Mouse (Mus musculus) intestine, embryonic 14.5 days (tissue): ENCODE measurements around the gene Otogl. TPM values are rescaled to one million over a fixed set of nuclear protein-coding genes. Genes with fewer than 3 reads are reported as not detected.
"Not testable (repeated sequence)": the region's sequence is repeated elsewhere in the genome, so short reads cannot be mapped to it uniquely, and the experiment has no call there.

Source experiments
- ATAC-seq: fragments of 200-750 bp; cut with Nextera tagmentation; replicated peaks from 2 replicates; pipeline ENCODE4 v1.8.0; 2017; ENCODE audit warnings: low read depth, moderate number of reproducible peaks, moderate TSS enrichment, moderate library complexity; ENCODE audit not compliant: low FRiP score, low TSS enrichment
- DNase-seq: peaks from one replicate; pipeline ENCODE4 v3.0.0-alpha.2; 2018; ENCODE audit warnings: low spot score
- H3K27ac ChIP-seq: fragments of 300-500 bp; sonication (generic); 2 replicates; pipeline ENCODE4 v1.5.1; 2014; ENCODE audit warnings: low read depth, mild to moderate bottlenecking, control low read depth
- H3K27me3 ChIP-seq: fragments of 300-500 bp; sonication (generic); replicated peaks from 2 replicates; pipeline ENCODE4 v1.6.1; 2014; ENCODE audit warnings: low read length, control low read depth; ENCODE audit not compliant: control insufficient read depth, insufficient read depth
- H3K36me3 ChIP-seq: fragments of 300-500 bp; sonication (generic); 2 replicates; pipeline ENCODE4 v1.6.1; 2014; ENCODE audit warnings: low read length, control low read depth; ENCODE audit not compliant: control insufficient read depth, insufficient read depth
- H3K4me1 ChIP-seq: fragments of 300-500 bp; sonication (generic); replicated peaks from 2 replicates; pipeline ENCODE4 v1.6.1; 2014; ENCODE audit warnings: low read length, control low read depth, mixed read lengths; ENCODE audit not compliant: control insufficient read depth, insufficient read depth
- H3K4me2 ChIP-seq: fragments of 300-500 bp; sonication (generic); 2 replicates; pipeline ENCODE4 v1.6.1; 2014; ENCODE audit warnings: low read length
- H3K4me3 ChIP-seq: fragments of 300-500 bp; sonication (generic); 2 replicates; pipeline ENCODE4 v1.5.1; 2014; ENCODE audit warnings: low read depth, low read length, control low read depth, mixed read lengths
- H3K9ac ChIP-seq: fragments of 300-500 bp; sonication (generic); 2 replicates; pipeline ENCODE4 v1.6.1; 2014; ENCODE audit warnings: mild to moderate bottlenecking, low read length
- H3K9me3 ChIP-seq: fragments of 300-500 bp; sonication (generic); 2 replicates; pipeline ENCODE4 v1.6.1; 2016; ENCODE audit warnings: low read length, control low read depth; ENCODE audit not compliant: control insufficient read depth
- WGBS: fragments of 180-500 bp; shearing (Covaris S2); extraction: QIAGEN DNeasy Blood & Tissue Kit; methylation state at CpG from one replicate; pipeline ENCODE4 v1.1.7; 2014; 5-methylcytosine and 5-hydroxymethylcytosine counted together
- polyA plus RNA-seq: library from polyadenylated mRNA; unstranded; fragments of >200 nt; fragmentation: Nextera tagmentation; extraction: Ambion mirVana; gene quantifications from 2 replicates; pipeline ENCODE4 v1.2.1, GENCODE M21; 2014

Otogl gene
- polyA plus RNA-seq, 1 experiment from 2014 or later, result 0.31 TPM

- 86% methylated on average over 16 of the region's 16 CpGs for WGBS
- DNase-seq, result no peak
- H3K27me3 ChIP-seq, result no peaks in the 10 kb centered on the region
- H3K4me1 ChIP-seq, result no peaks in the 10 kb centered on the region
- no peak overlapping the region for H3K27ac ChIP-seq
- H3K4me2 ChIP-seq, result no peak overlapping the region
- H3K4me3 ChIP-seq, result no peak overlapping the region
- no peak overlapping the region for H3K9ac ChIP-seq
- ATAC-seq, result no peak
- H3K36me3 ChIP-seq, result no peaks in the 10 kb centered on the region
- no peaks in the 10 kb centered on the region for H3K9me3 ChIP-seq
These were observed 98.0 kb downstream of the Otogl start for GRCm38 (mm10) chr10:107813814-107814483.

DNA sequence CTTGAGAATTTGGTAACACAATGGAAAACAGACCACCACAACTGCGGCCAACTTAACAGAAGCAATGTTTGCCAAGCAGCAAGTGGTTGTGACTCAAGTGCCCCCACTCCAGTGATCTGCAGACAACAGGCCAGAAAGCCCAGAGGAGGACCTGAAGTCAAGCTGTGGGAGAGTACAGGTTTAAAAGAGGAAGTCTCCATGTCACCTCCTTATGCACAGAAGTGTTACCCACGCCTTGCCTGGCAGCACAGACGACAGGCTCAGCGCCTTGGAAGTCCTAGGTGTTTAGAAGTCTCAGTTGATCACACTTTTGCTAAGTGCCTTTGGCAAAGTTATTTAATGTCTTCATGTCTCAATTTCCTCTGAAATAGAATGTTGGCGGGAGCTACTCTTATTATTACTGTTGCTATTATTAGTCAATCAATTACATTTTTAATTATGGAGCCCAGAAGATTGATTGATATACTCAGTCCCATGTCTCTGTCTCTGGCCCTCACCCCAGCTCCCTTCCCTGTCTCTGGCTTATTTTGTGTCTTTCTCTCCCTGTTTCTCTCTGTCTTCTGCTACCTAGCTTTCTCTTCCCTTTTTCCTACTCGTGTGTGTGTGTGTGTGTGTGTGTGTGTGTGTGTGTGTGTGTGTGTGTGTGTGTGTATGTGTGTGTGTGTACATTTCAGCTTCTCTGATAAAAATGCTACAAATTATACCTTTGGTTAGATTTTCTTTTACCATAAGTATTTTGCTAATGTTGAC lies 101.1 kb downstream of the Otogl start:
- Histone ChIP-seq H3K4me2 (no peak overlapping the region), H3K27me3 (no peaks in the 10 kb centered on the region), H3K9me3 (no peaks in the 10 kb centered on the region), H3K4me1 (no peaks in the 10 kb centered on the region), H3K36me3 (no peaks in the 10 kb centered on the region), H3K4me3 (no peak overlapping the region), H3K9ac (no peak overlapping the region), H3K27ac (no peak overlapping the region)
- ATAC-seq, result no peak
- no peak for DNase-seq
- 81% methylated on average over 5 of the region's 6 CpGs for WGBS

GRCm38 (mm10) chr10:107805203-107805602 lies 106.7 kb downstream of the Otogl start:
- 71% methylated on average over 2 of the region's 2 CpGs for WGBS
- no peaks in the 10 kb centered on the region for H3K27me3 ChIP-seq
- no peaks in the 10 kb centered on the region for H3K9me3 ChIP-seq
- no peaks in the 10 kb centered on the region for H3K36me3 ChIP-seq
- H3K4me3 ChIP-seq, result no peak overlapping the region
- ATAC-seq (no peak), DNase-seq (no peak)
- H3K9ac ChIP-seq, result no peak overlapping the region
- H3K4me2 ChIP-seq, result no peak overlapping the region
- H3K4me1 ChIP-seq, result no peaks in the 10 kb centered on the region
- no peak overlapping the region for H3K27ac ChIP-seq

DNA sequence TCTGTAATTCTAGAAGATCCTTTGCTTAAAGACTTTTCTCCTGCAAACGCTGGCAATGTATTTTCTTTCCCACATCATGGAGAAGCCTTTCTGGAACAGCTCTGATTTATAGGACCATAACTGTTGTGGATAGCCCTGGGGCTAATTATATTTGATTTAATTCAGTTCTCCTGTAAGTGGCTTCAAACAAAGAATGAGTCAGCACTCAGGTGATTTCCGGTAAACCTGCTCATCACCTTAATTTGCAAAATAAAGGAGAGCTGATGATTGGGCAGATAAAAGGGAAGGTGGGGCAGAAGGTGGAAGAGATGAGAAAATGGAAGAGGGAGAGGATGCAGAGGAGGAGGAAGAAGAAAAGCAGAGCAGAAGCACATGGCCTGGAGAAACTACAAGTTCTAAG lies 107.6 kb downstream of the Otogl start:
- not testable (repeated sequence) for H3K4me2 ChIP-seq, H3K9ac ChIP-seq, H3K27ac ChIP-seq, H3K36me3 ChIP-seq, H3K4me1 ChIP-seq, DNase-seq, ATAC-seq, H3K4me3 ChIP-seq, H3K27me3 ChIP-seq, H3K9me3 ChIP-seq
- WGBS, result 49% methylated on average over 2 of the region's 2 CpGs

- H3K4me1 ChIP-seq, result no peaks in the 10 kb centered on the region
- H3K4me3 ChIP-seq, result no peak overlapping the region
- no peak overlapping the region for H3K9ac ChIP-seq
- peak; percentile 72 for ATAC-seq
- H3K27me3 ChIP-seq, result no peaks in the 10 kb centered on the region
- H3K27ac ChIP-seq, result no peak overlapping the region
- DNase-seq, result peak; percentile 62
- WGBS, result 7% methylated on average over 7 of the region's 7 CpGs
- H3K36me3 ChIP-seq, result no peaks in the 10 kb centered on the region
- H3K9me3 ChIP-seq, result no peaks in the 10 kb centered on the region
- H3K4me2 ChIP-seq, result no peak overlapping the region
These were observed 112.1 kb downstream of the Otogl start for GRCm38 (mm10) chr10:107799671-107800353.

DNA sequence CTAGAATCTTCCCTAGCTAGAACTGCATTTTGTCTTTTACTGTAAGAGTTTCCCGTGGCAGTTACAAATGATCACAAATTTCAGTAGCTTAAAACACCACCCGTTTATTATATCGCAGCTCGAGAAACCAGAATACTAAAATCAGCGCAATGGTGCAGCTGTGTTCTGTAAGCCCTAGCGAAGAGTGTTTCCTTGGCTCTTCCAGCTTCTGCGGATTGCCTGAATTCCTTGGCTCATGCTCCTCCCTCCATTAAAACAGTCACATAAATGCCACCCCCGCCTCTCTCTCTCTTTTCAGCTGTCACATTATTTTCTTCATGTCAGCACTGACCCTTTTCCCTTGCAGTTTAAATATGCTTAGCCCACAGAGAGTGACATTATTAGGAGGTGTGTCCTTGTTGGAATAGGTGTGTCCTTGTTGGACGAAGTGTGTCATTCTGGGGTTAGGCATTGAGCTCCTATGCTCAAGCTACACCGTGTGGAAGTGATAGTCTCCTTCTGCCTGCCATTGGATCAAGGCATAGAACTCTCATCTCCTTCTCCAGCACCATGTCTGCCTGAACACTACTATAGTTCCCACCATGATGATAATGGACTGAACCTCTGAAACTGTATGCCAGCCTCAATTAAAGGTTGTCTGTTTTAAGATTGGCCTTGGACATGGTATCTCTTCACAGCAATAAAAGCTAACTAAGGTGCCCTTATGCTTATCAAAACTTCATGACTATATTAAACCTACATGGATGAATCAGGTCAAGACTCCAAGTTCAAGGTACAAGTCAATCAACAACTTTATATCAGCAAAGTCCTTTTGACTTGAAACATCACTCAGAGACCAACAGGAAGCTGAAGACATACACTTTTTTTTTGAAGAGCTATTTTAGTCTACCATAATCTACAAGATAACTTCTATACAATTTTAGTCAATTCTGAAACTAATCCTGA lies 116.8 kb downstream of the Otogl start:
- Histone ChIP-seq H3K4me2 (no peak overlapping the region), H3K36me3 (no peaks in the 10 kb centered on the region), H3K4me3 (no peak overlapping the region), H3K27me3 (no peaks in the 10 kb centered on the region), H3K27ac (peak overlapping the region; percentile 43; the same call in 1 of the 2 replicates), H3K9me3 (no peaks in the 10 kb centered on the region), H3K9ac (no peak overlapping the region), H3K4me1 (no peaks in the 10 kb centered on the region)
- DNase-seq, result no peak
- 46% methylated on average over 10 of the region's 10 CpGs for WGBS
- ATAC-seq, result 0 out of 2 replicates have a peak, but pooled peaks have one; percentile 19

DNA sequence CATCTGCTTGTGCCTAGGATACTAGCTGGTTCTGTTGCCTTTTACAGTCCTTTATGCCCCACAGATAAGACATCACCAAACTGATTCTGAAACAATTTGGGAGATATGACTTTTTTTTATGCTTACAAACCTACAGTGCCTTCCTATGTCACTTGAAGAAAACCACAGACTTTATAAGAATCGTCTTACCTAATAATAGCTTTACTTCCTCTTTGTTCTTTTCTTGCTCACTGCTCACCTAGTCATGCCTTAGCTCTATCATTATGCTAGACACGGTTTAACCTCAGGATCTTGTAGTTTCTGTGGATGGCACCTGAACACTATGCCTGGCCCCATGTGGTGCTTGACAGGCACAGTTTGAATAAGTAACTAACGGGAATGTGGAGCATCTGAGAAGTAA lies 119.4 kb downstream of the Otogl start:
- Histone ChIP-seq H3K4me2 (no peak overlapping the region), H3K27ac (no peak overlapping the region), H3K36me3 (no peaks in the 10 kb centered on the region), H3K4me1 (no peaks in the 10 kb centered on the region), H3K9me3 (no peaks in the 10 kb centered on the region), H3K4me3 (no peak overlapping the region), H3K9ac (no peak overlapping the region), H3K27me3 (no peaks in the 10 kb centered on the region)
- 88% methylated on average over 3 of the region's 3 CpGs for WGBS
- DNase-seq, result no peak
- no peak for ATAC-seq

- no peak overlapping the region for H3K4me2 ChIP-seq
- H3K36me3 ChIP-seq, result no peaks in the 10 kb centered on the region
- no peak overlapping the region for H3K27ac ChIP-seq
- no peak for DNase-seq
- H3K27me3 ChIP-seq, result no peaks in the 10 kb centered on the region
- no peak overlapping the region for H3K4me3 ChIP-seq
- 69% methylated on average over 2 of the region's 2 CpGs for WGBS
- no peaks in the 10 kb centered on the region for H3K9me3 ChIP-seq
- no peak overlapping the region for H3K9ac ChIP-seq
- no peaks in the 10 kb centered on the region for H3K4me1 ChIP-seq
- ATAC-seq, result no peak
These were observed 132.4 kb downstream of the Otogl start for GRCm38 (mm10) chr10:107779548-107779947.
